Mouse (Mus musculus) gonadal fat pad, adult 2 months (tissue): Measurements from ENCODE around the gene Trio. TPM values are rescaled to one million over a fixed set of nuclear protein-coding genes. Genes with fewer than 3 reads are reported as not detected.

ENCODE experiments used
- DNase-seq: peaks from one replicate; pipeline ENCODE4 v3.0.0-alpha.2; 2012; ENCODE audit warnings: low read depth
- polyA plus RNA-seq: library from polyadenylated mRNA; depleted of rRNA; stranded (reverse); fragments of >200 nt; gene quantifications from 2 replicates; pipeline ENCODE4 v1.2.3, GENCODE M21; 2012

Gene Trio
- polyA plus RNA-seq, 1 experiment = 50.8 TPM

DNA sequence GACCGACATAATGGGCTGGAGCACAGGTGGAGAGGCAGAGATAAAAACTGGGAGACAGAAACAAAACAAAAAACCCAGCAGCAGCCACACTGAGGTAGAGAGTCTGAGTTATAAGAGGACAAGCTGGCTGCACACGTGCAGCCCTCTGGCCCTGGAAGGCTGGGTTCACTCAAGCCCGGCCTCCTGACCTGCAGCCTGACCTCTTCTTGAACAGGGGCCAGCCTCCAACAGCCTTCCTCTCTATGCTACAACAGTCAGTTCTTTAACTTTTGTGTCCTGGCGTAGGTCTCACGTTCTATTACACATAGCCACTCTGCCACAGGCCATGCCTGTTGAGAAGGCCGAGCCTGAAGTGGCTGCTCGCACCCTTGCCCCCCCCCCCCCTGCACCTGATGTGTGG is 147.8 kb downstream of the Trio start:
- no peak for DNase-seq

DNA sequence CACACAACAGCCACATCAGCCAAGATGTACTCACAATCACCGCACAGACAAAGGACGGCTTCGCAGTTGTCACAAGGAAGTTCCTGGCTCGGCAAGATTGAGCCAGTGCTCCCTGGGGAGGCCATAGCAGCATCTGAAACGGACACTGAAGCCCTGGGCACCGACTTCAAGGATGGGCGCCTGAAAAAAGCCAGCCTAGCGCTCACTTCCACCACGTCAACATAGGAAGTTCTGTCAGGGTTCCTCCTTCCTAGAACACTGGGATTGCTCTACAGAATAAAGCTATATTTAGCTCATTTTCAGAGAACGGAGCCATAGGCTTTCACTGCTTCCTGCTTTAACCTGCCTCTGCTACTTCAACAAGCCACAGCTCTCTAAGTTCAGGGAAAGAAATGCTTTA is 149.3 kb downstream of the Trio start:
- DNase-seq = no peak

DNA sequence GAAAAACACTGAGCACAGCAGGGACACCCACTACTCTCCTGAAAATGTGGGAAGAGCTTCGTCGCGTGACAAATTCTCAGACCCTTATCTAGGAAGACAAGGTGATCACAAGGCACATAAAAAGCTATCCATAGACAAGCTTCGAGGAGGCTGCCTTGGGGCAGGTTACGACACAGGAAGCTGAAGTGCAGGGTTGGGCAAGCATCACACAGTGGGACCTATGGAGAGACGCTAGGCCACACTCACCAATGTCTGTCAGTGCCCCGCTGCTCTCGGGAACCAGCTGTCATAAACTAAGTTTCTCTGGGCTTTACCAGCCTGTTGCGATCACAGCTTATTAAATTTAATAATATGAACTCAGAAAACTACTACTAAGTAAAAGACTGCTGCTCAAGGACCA is 149.9 kb downstream of the Trio start:
- no peak for DNase-seq

DNA sequence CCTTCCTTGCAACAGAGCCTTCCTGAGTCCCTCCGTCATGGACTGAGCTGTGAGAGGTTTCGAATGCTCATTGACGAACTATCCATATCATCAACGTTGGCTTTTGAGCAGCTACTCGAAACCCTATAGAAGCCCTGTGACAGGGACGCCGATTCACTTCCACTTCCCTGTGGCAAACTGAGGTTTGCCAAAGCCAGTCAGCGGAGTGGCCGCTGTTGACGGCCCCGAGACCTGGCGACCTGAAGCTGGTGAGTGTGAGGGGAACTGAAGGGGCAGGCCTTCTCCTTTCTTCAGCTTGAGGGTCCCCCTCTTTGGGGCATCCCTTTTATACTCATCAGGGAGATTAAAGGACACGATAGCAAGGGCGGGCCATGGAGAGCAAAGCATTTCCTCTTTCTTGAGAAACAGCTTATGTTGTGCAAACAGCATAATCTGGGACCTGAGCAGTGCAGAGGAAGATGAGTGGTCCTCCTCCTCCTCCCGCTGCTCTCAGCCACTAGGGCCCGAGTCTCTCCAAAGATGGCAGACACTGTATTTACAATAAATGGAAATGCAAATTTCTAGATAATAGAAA is 151.8 kb downstream of the Trio start:
- no peak for DNase-seq

DNA sequence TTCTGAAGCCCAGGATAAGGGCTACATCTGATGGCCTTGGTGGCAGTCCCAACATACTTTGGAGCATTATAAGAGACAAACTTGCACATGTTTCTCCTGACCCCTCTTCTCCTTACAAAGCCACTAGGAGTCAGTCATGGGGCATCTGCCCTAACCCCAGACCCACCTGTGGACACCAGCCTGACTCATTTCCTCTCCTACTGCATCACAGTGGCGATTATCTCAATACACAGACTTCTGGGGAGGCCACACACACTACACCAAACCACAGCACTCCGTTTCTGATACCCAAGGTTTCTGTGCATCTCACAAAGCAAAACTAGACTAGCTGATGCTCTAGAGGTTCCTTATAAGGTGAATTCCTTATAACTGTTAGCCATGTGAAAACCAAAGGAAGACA is 153.4 kb downstream of the Trio start:
- no peak for DNase-seq

DNA sequence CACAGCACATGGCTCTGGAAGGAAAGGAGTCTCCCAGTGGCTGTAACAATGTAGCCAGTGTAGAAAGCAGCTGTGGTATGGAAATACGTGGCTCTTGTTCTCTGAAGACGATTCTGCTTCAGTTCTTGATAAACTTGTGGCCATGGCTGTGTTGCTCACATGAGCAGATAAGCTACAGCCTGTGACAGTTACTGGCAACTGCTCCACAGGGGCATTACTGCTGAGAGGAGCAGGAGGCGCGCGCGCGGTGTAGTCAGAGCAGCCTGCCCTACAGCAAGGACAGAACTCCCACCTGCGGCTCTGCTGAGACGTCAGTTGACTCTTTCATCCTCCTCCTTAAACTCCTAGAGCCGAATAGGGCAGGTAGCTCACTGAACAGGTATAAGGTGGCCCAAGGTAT is 153.9 kb downstream of the Trio start:
- no peak for DNase-seq

DNA sequence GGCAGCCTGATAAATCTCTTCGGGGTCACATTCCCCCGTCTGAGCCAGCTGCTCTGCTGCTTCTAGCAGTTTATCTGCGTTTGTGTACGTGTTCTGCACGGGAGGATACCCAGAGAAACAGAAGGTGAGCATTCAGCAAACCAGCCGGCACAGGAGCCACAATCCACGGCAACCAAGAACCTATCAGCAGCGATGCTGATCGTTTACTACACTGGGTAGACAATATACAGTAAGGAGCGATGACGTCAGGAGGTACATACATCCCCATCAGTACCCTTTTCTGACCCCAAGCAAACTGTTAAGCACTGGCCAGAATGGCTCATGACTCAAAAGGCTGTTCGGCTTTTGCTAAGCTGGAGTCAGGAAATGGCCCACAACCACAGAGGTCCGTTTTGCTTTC is 154.4 kb downstream of the Trio start:
- DNase-seq = no peak

DNA sequence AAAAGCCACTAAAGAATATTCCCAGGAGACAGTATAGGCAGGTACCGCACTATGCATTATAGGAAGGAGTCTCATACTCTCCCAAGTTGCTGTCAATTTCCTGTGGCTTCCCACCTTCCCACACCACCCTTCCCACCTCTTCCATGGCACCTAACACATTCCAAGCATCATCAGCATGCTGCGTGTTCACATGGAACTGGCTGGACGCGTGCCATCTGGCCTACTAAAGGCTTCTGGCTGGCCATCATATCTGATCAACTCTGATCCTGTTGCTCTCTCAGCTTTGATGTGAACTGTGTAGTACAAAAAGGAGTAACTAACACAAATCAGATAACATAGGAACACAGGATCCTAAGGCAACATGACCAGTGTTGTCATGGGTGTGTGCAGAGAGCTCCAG is 156.6 kb downstream of the Trio start:
- DNase-seq = no peak

DNA sequence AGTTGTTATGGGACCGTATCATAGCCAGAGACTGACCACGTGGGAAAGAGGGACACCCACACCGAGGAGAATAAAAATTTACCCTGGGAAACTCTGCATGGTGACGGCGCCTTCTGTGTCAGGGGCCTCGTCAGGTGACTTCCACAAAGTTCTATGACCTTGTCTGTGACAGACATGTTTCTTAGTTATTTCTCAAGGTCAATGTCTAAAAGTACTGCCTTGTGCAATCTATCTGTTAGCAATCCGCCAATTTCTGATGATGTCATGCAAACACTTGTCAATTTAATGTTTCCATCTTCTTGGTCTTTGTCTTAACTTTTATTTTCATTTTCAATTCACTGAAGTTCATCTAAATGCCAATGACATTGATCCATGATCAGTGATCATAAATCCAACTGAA is 157.8 kb downstream of the Trio start:
- DNase-seq = no peak

DNA sequence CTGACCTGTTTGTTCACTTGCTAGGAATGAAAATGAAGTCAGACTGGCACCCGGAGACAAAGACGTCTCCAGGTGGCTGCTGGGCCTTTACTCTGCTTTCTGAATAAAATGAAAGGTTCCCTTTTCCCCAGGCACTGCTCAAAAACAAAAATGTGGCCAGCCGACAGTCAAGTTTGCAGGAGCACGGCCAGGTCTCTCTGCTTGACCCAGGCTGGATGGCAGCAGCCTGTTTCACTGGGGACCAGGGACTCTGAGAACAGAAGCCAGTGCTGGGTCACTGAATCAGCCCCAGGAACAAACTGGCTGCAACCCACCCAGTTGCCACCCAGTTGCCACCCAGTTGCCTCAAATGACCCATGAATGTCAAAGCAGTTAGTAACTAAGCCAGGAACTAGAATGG is 159.2 kb downstream of the Trio start:
- DNase-seq = no peak

DNA sequence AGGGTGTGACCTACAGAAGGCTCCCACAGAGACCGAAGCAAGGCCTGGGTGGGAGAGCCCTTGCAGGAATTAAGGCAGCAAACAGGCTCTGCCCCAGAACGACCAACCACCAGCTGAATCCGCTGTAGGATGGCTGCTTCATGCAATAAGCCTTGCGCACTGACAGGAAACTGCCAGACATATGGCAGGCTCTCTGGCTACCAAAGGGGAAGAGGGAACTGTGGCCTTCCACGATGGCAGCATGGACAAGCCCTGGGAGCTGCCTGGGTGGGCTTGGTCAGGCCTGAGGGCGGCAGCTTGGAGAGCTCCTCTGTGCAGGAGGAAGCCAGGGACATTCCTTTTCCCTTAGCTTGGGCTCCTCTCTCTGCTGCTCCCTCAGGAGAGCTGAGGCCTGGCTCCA is 159.6 kb downstream of the Trio start:
- DNase-seq = no peak

DNA sequence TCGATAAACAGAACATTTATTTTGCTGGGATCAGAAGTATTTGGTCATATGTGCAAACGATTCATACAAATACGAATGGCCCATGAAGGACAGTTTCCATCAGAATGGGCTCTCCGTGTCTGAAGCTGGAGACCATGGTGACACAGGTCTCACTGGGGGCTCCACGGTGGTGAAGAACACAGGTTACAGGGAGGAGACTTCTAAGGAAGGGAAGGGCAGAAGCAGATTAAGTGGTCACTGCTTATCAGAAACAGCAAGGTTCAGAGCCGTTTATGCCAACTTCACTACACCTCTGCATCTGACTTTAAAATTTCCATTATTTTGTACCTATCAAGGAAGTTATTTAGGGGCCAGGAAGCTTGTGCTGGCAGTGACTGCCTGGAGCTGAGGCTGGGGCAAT is 161.3 kb downstream of the Trio start:
- no peak for DNase-seq

DNA sequence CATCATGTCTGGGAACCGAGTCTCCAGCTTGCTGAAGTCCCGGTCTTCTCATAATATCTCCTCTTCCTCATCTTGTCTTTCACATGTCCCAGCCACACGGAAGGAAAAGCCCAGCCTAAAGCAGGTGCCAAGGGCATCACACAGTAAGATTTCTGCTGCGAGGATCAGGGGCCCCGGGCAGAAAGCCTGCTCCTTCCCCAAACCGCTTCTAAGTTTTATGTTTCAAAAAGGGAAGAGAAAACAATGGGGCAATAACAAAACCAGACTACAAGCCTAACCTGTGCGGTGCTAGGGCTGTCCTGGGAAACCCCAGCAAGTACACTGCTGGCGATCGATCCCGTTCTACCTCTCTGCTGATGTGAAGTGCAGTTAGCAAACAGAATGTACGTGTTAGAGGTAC is 162.7 kb downstream of the Trio start:
- DNase-seq = no peak

DNA sequence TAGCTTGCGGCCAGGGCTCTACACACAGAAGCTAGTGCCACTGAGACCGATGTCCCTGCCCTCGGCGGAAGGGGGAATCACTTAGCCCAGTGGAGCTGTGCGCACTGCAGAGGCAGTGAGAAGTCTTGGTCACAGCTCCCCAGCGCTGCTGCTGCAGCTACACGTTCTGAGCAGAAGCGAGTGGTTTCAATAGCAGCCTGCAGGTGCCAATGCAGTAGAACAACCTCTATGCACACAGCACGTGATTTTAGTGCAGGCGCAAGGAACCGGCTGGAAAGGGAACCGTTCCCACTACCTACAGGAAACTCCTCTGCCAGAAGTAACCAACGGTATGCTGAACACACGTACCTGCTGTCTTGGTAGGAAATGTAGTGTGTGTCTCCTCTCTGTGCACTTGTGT is 165.2 kb downstream of the Trio start:
- DNase-seq = no peak

DNA sequence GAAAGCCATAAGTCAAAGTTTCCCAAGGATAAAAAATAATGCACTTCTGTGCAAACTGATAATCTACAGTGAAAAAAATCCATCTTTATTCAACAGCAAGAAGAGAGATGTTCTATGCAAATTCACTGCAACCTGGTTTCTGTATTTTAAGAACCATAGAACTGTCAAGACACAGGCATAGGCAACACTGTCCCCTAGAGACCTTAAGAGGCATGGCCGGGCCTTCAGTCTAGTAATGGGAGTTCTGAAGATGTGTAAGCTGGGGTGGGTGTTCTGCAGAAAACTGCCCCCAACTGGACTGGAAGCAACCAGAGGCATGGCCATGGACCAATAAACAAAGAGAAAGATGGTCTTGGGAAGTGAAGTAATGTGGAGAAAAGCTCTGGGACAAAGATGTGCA is 166.1 kb downstream of the Trio start:
- DNase-seq = no peak

DNA sequence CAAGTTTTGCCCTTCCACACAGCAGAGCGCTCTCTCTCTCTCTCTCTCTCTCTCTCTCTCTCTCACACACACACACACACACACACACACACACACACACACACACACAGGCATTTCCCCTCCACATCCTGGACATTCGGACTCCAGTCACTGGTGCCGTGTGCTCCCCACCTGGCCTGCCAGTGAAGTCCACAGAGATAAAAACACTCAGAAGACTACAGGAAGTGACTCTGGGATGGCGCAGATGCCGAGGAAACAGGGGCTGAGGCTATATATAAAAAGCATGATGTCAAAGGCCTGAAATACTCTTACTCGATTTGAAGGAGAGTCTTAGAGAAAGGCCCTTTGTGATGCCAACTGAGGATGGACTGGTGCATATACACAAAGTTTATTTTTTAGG is 166.5 kb downstream of the Trio start:
- no peak for DNase-seq

DNA sequence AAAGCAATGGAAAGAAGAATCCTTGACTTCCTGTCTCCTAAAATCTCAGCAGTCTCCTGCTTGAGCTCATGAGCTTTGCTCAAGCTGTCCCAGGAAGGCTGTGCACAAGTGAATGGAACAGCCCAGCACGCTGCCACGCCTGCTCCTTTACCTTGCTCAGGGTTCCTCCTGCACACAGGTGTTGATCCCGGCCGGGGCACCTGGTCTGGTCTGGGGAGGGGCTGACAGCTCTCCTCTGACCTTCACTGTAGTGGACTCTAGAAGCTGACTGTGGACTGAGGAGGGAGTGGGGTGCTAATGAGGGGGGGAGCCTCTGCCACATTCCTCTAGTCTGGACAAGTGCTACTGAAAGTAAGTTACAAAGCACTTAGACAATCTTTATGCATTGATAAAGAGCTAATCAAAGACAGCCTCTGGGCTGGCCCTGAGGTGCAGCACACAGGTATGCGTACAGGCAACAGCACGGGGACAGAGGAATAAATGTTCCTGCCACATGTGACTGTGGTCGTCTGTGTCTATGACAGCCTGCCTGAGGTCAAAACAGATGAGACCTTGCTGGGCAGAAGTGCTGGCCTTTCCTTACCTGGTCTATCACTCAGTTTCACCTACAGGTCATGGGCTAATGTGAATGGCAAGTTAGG is 167.3 kb downstream of the Trio start:
- no peak for DNase-seq

DNA sequence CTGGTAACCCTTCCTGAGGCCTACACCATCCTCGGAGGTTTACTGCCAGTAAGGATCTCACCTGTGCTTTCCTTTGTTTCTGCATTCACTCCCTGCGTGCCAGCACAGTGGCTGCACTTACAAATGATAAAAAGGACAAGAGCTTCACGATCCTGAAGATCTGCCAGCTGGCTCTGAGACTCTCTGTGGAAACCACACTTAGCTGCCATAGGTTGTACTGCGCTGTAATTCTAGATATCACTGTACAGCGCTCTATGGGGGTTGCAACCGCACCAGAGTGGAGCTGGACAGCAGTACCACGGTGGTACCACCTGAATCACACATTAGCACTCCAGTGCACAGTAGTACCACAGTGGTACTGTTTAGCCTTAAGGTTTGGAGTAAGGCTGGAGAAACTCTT is 168.4 kb downstream of the Trio start:
- peak; percentile 26 for DNase-seq

DNA sequence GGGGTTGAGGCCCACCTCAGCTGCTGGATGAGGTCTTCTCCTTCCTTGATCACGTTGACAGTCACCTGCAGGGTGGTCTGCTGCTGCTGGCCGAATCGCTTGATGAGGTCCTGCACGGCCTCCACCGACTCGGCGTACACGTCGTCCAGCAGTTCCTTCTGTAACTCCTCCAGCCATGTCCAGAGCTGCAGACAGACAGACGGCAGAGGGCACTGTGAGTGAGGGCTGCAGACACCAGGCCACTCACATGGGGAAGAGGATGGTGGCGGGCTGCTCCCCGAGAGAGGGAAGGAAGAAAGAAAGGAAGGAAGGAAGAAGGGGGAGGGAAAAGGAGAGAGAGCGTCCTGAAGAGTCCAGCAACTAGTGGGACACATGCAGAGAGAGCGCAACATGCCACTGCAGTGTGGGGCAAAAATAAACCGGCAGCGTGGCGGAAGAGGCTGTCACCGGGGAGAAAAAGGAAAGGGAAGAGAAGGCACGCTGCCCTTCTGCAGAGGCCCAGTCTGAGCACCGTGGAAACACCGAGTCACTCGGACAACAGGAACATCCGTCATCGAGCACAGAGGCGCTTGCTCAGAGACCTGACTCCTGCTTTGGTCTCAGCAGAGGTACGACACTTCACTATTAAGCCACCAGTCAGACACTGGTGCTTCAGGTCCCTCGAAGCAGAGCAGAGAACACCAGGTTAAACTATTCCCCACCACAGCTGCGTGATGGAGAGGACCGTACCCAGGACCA is 169.4 kb downstream of the Trio start:
- no peak for DNase-seq

DNA sequence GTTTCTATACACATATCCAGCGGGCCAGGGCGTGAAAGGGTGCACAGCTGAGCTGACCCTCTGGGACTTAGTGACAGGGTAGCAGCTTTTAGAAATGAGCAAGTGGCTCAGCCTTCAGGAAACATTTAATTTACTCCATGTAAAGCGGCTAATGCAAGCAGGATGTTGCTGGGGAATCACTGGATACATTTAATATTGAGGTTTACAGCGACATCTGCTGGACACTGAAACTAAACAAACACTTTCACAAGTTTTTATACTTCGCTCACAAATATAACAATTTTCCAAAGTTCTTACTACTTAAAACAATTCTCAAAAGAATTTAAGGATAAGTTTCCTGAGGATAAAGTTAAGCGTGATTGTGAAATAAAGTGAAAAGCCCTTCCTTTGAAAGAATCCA is 174.3 kb downstream of the Trio start:
- DNase-seq = no peak

DNA sequence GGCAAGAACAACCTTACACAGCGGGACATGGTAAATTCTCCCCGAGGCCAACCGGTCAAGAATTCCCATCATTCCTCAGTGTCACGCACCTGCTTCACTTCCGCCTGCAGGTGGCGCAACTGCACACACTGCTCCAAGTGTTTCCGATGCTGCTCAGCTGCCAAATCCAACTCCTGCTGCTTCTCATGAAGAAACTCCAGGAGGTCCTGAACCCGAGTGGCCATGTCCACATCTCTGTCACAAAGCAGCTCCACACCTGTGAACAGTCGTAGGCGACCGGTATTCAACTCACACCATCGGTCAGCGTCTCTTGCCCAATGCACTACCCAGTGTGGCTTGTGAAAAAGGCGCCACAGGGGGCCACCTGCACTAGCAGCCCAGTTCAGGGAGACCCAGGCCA is 174.7 kb downstream of the Trio start:
- DNase-seq = no peak

DNA sequence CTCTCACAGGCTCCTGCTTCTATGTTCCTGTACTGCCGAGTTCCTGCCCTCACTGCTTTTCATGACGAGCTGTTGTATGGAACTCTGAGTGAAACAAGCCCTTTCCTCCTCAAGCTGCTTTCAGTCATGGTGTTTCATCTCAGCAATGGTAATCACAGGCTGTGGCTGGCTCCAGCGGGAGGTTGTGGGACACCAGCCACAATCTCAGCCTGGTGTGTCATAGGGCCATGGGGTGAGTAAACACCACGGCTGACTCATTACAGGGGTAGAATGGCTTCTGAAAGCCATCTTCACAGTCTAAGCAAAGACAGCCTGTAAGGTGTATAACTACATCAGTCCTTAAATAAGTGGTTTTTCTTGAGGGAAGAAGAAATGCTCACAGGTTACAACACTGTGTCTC is 175.7 kb downstream of the Trio start:
- DNase-seq = no peak

DNA sequence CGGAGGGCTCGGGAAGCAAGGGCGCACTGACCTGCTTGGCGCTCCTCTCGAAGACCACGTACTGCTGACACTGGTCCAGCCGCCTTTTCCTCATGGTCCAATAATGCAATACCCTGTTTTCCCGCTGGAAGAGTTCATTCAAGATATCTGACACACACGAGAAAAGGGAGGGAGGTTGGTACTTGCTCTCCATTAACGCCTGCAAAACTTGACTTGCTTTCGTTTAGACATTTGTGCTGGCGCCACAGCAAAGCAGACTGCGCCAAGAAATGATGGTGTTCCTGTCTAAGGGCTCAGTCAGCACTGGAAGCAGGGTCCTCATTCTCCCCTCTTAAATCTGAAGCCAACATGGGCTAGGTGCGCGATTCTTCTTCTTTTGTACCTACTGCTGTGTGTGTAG is 184.0 kb downstream of the Trio start:
- no peak for DNase-seq

DNA sequence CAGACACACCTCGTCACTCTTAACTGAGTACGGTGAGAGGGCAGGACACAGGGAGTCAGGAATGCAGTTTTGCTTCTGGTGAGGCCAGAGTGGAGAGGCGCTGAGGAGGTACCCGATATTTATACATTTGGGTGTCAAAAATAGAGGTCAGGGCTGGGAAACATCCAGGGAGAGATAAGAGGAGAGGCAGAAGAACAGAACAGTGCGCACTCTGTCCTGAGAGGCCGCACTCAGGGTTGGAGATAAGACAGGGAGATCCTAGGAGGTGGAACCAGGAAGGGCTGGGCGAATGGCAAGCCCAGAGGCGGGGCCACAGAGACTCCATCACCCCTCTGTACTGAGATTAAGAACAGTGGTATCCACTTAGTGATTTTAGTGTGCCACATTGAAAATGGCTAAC is 185.1 kb downstream of the Trio start:
- DNase-seq = no peak
